Mouse (Mus musculus) lung, postnatal 0 days (tissue): Measurements from ENCODE around the gene Ier5l.

Experiments used
- CTCF ChIP-seq: IDR thresholded peaks from 2 replicates; pipeline ENCODE4 v1.5.1; 2016; ENCODE audit warnings: antibody characterized with exemption, mild to moderate bottlenecking
- EP300 ChIP-seq: IDR thresholded peaks from 2 replicates; pipeline ENCODE4 v1.6.1; 2016; ENCODE audit warnings: antibody characterized with exemption, mild to moderate bottlenecking, control low read depth

- no peak for TF ChIP-seq EP300
- no peak for TF ChIP-seq CTCF
These were observed 29.9 kb upstream of the Ier5l start for GRCm38 (mm10) chr2:30503677-30504621.
